Comparison of ENCODE assay signal across 11 mouse cellular contexts in the genomic region with DNA sequence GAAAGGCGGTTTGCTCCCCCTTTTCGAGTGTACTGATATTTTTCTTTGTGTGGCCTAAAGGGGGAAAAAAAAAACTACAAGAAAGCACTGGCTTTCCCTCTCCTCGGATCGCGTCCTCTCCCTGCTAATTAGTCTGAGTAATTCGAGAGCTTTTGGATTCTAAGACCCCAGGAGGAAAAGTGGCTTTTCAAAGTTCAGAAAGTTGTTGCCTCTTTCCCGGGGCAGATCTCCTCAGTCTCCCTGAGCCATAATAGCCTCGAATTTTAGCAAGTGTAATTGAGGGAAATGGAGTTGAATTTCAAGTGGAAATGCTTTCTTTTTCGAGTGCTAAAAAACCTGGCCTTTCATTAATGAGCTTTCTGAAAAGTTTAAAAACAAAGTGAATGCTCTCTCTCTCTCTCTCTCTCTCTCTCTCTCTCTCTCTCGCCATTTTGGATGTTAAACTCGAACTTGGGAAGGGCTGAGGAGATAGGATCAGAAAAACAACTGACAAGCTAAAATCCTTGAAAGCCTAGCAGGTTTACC. TPM values are rescaled to one million over a fixed set of nuclear protein-coding genes. Genes with fewer than 3 reads are reported as not detected.
DNase-seq lines count a peak whose midpoint lies in the region; ATAC-seq and TF ChIP-seq lines count a peak whose summit lies in the region.
"Had no signal": no experiment of that assay in that cellular context is flagged by ENCODE, and none has a peak within 500 bp of the region (broad histone marks: within the 10 kb centered on the region; RNA-seq: fewer than 3 reads in every experiment).

No protein-coding gene starts in this region.

- no peak for TF ChIP-seq CTCF in CH12.LX (conservative IDR thresholded peaks at IDR 0.05 in 1 of 2, IDR thresholded peaks at IDR 0.05 in 1 of 2; ENCODE audit: low read depth in 2 of 2, low read length in 2 of 2)

- peak overlapping the region; percentile 92 for H3K4me2 ChIP-seq in CH12.LX (ENCODE audit: insufficient read depth, low read depth, poor library complexity, severe bottlenecking)
- H3K4me2 ChIP-seq in forebrain, embryonic 11.5 days (ENCODE audit: low read depth, low read length, severe bottlenecking): peak overlapping the region; percentile 93
- peak overlapping the region; percentile 61 for H3K4me2 ChIP-seq in midbrain, embryonic 11.5 days

- intact Hi-C loops in left cerebral cortex, postnatal 25 days (cut with DNase I): loop anchor here (2.0 kb wide), 1 partner anchor 548 kb away; no protein-coding TSS in a partner anchor

- no peak for ATAC-seq in forebrain, embryonic 11.5 days (replicated peaks; ENCODE audit: low FRiP score)
- no peak for ATAC-seq in midbrain, embryonic 11.5 days (ENCODE audit: low FRiP score)

- no peak for TF ChIP-seq EP300 in CH12.LX (IDR thresholded peaks at IDR 0.05; ENCODE audit: low read length)

- no peaks in the 10 kb centered on the region for H3K36me3 ChIP-seq in CH12.LX (replicated peaks in 1 of 2; ENCODE audit: control insufficient read depth in 1 of 2, insufficient read depth in 1 of 2, low read length in 1 of 2)
- H3K36me3 ChIP-seq in forebrain, embryonic 11.5 days (ENCODE audit: control insufficient read depth, insufficient read depth, low read length): no peaks in the 10 kb centered on the region
- no peaks in the 10 kb centered on the region for H3K36me3 ChIP-seq in midbrain, embryonic 11.5 days (ENCODE audit: control insufficient read depth, insufficient read depth, low read length)
- H3K36me3 ChIP-seq: intestine, embryonic 15.5 days had no signal

- peak overlapping the region in 1 of 3 experiments; percentile 68 for H3K4me3 ChIP-seq in CH12.LX (replicated peaks in 1 of 3; ENCODE audit: low read depth in 2 of 3, low read length in 2 of 3, poor library complexity in 1 of 3)
- H3K4me3 ChIP-seq in forebrain, embryonic 11.5 days (ENCODE audit: low read depth, low read length): peak overlapping the region; percentile 84
- peak overlapping the region; percentile 40 for H3K4me3 ChIP-seq in midbrain, embryonic 11.5 days (ENCODE audit: low read depth, low read length)

- H3K4me1 ChIP-seq in CH12.LX (ENCODE audit: control insufficient read depth in 1 of 2, insufficient read depth in 2 of 2): peaks cover 2 to 10% of the 10 kb centered on the region in 2 experiments; a peak in 2 of 4 replicates
- H3K4me1 ChIP-seq in forebrain, embryonic 11.5 days (replicated peaks; ENCODE audit: control insufficient read depth, insufficient read depth, low read length): peaks cover 23% of the 10 kb centered on the region
- H3K4me1 ChIP-seq in midbrain, embryonic 11.5 days (ENCODE audit: control insufficient read depth, insufficient read depth, low read length): peaks cover 6% of the 10 kb centered on the region

- dilution Hi-C loops in CH12.LX (cut with MboI; ENCODE audit: extremely low pct_ligation_motif_present, extremely low pct_unique_long_range_greater_than_20kb, low sequenced_read_pairs): no loop called here

- in situ Hi-C loops in CH12.LX (cut with MboI; ENCODE audit: low pct_ligation_motif_present, low pct_unique_long_range_greater_than_20kb, low sequenced_read_pairs): no loop called here

- TF ChIP-seq RAD21 in CH12.LX (IDR thresholded peaks at IDR 0.05; ENCODE audit: low read depth, low read length): no peak

- 0% methylated on average over 11 of the region's 11 CpGs for WGBS in forebrain, embryonic 11.5 days
- under 1% methylated on average over 11 of the region's 11 CpGs for WGBS in midbrain, embryonic 11.5 days

- peaks cover 10% of the 10 kb centered on the region for H3K9me3 ChIP-seq in CH12.LX (replicated peaks; ENCODE audit: low read length)
- no peaks in the 10 kb centered on the region for H3K9me3 ChIP-seq in forebrain, embryonic 11.5 days (ENCODE audit: control insufficient read depth, low read length)
- H3K9me3 ChIP-seq in midbrain, embryonic 11.5 days (ENCODE audit: control insufficient read depth, low read length): no peaks in the 10 kb centered on the region
- H3K9me3 ChIP-seq: intestine, embryonic 15.5 days had no signal

- no peaks in the 10 kb centered on the region for H3K79me2 ChIP-seq in CH12.LX (replicated peaks; ENCODE audit: control insufficient read depth, extremely low read depth, insufficient read depth, poor library complexity, severe bottlenecking)

- H3K9ac ChIP-seq in CH12.LX (ENCODE audit: insufficient read depth, low read depth): no peak overlapping the region
- H3K9ac ChIP-seq in forebrain, embryonic 11.5 days (ENCODE audit: low read length): peak overlapping the region; percentile 98
- H3K9ac ChIP-seq in midbrain, embryonic 11.5 days (ENCODE audit: low read length): peak overlapping the region; percentile 79

- H3K27ac ChIP-seq in CH12.LX (ENCODE audit: insufficient read depth, low read depth): no peak overlapping the region
- peak overlapping the region; percentile 95 for H3K27ac ChIP-seq in forebrain, embryonic 11.5 days (ENCODE audit: low read depth, low read length)
- peak overlapping the region; percentile 22; the same call in 1 of the 2 replicates for H3K27ac ChIP-seq in midbrain, embryonic 11.5 days (ENCODE audit: low read depth, low read length)
- H3K27ac ChIP-seq: intestine, embryonic 15.5 days had no signal

- H3K27me3 ChIP-seq in CH12.LX (replicated peaks): peaks cover 62% of the 10 kb centered on the region
- peaks cover 15% of the 10 kb centered on the region for H3K27me3 ChIP-seq in forebrain, embryonic 11.5 days (ENCODE audit: control insufficient read depth, insufficient read depth, low read length)
- peaks cover 89% of the 10 kb centered on the region for H3K27me3 ChIP-seq in midbrain, embryonic 11.5 days (ENCODE audit: control insufficient read depth, insufficient read depth, low read length)

- DNase-seq in embryo, embryonic 11 days: peak; percentile 29
- no peak for DNase-seq in embryo, embryonic 10 days (ENCODE audit: low spot score)
- no peak for DNase-seq in CH12.LX (ENCODE audit: extremely low read depth)
- DNase-seq in forebrain, embryonic 11.5 days (ENCODE audit: low spot score): no peak
- DNase-seq in midbrain, embryonic 11.5 days (ENCODE audit: low spot score, missing footprints): peak; percentile 93
- DNase-seq in adrenal gland, postnatal 25 days: no peak
- DNase-seq in MN1 (ENCODE audit: low spot score): no peak
- DNase-seq in left cerebral cortex, postnatal 25 days (ENCODE audit: low spot score in 2 of 2): no peak
- DNase-seq: adrenal gland, adult 8-10 months; right cerebral cortex, postnatal 4 days had no signal

- no peak for TF ChIP-seq POLR2A in CH12.LX (IDR thresholded peaks at IDR 0.05; ENCODE audit: low read depth, low read length)

TF ChIP-seq in CH12.LX, 34 proteins besides CTCF, POLR2A, EP300 and RAD21:
- TF ChIP-seq TBP (conservative IDR thresholded peaks at IDR 0.05; ENCODE audit: low read depth, low read length) (no peak), SMC3 (IDR thresholded peaks at IDR 0.05; ENCODE audit: low read depth, low read length) (no peak), ETS1 (conservative IDR thresholded peaks at IDR 0.05; ENCODE audit: low read depth, low read length) (no peak), NELFE (IDR thresholded peaks at IDR 0.05; ENCODE audit: low read depth, low read length) (no peak), ZNF384 (IDR thresholded peaks at IDR 0.05; ENCODE audit: low read depth, low read length) (no peak), POLR2AphosphoS2 (IDR thresholded peaks at IDR 0.05; ENCODE audit: low read depth, low read length) (no peak), BHLHE40 (IDR thresholded peaks at IDR 0.05; ENCODE audit: low read depth, low read length) (no peak), E2F4 (IDR thresholded peaks at IDR 0.05; ENCODE audit: insufficient replicate concordance, low read depth, low read length) (no peak), NRF1 (IDR thresholded peaks at IDR 0.05; ENCODE audit: low read depth, low read length) (no peak), MAFK (IDR thresholded peaks at IDR 0.05; ENCODE audit: insufficient replicate concordance, low read length) (no peak), UBTF (IDR thresholded peaks at IDR 0.05; ENCODE audit: low read depth, low read length) (no peak), ZMIZ1 (IDR thresholded peaks at IDR 0.05; ENCODE audit: low read depth, low read length) (no peak), JUN (IDR thresholded peaks at IDR 0.05; ENCODE audit: insufficient read depth, low read depth, low read length) (no peak), IRF4 (IDR thresholded peaks at IDR 0.05; ENCODE audit: low read depth, low read length) (no peak)

RNA-seq across cellular contexts. Expression of a gene that starts 8.3 kb away (rescaled TPM):
- 0.30 and 0.34 TPM in 2 replicates for total RNA-seq in CH12.LX (2012; rRNA removed)
- not detected in 2 replicates for total RNA-seq in CH12.LX (2014; rRNA removed)
- 0.17 TPM in 1 of 2 replicates, not detected in the other for polyA plus RNA-seq in CH12.LX (2012; ENCODE audit: insufficient read length, low read depth)
- polyA plus RNA-seq in forebrain, embryonic 11.5 days (2014; fragmentation: Nextera tagmentation; extraction: Ambion mirVana): 97.2 and 103 TPM in 2 replicates
- 45.5 and 45.7 TPM in 2 replicates for polyA plus RNA-seq in midbrain, embryonic 11.5 days (2014; fragmentation: Nextera tagmentation; extraction: Ambion mirVana)
- total RNA-seq in adrenal gland, postnatal 25 days (2021): not detected in 2 replicates
- total RNA-seq in left cerebral cortex, postnatal 25 days (2021): 1 to 10 TPM; 8.4 to 8.5 TPM
- total RNA-seq: adrenal gland, adult 8-10 months had no signal

Comparison
In these comparisons a context has a peak if more than half of its experiments do, and no peak if none do; other contexts are left out.
1. DNase-seq: peak in embryo, embryonic 11 days (single experiment) and midbrain, embryonic 11.5 days (single experiment); none in embryo, embryonic 10 days (single experiment), CH12.LX (single experiment), forebrain, embryonic 11.5 days (single experiment), adrenal gland, postnatal 25 days (single experiment), MN1 (single experiment) and left cerebral cortex, postnatal 25 days (0 of 2).
2. Peak in every context shown above with its lines, with median percentiles within 50 percentile points of each other: H3K4me2 ChIP-seq.